Mouse (Mus musculus): ENCODE measurements at regions not wholly inside any gene's neighbourhood (a gene's known extent, or its start where the extent isn't known, plus 50 kb on each side); places are given as distances from the start of the nearest gene placed in this dataset.
A peak's percentile ranks its signal among the peaks of the same experiment; 100 is the strongest.

GRCm38 (mm10) chr5:74776081-74776480, 73.4 kb upstream of the Lnx1 start:
- H3K4me1 ChIP-seq (ENCODE audit: insufficient read depth) = no peaks in the 10 kb centered on the region
- H3K36me3 ChIP-seq (ENCODE audit: insufficient read depth) = no peaks in the 10 kb centered on the region
- no peak overlapping the region for H3K27ac ChIP-seq (ENCODE audit: low read depth)
- H3K4me3 ChIP-seq (ENCODE audit: low read depth, low read length) = no peak overlapping the region
- no peak overlapping the region for H3K9ac ChIP-seq
- H3K27me3 ChIP-seq (ENCODE audit: insufficient read depth, low read length) = no peaks in the 10 kb centered on the region
- no peak overlapping the region for H3K4me2 ChIP-seq
- 70% methylated on average over 3 of the region's 3 CpGs for WGBS
- ATAC-seq (ENCODE audit: insufficient read depth) (no peak), DNase-seq (no peak)
- H3K9me3 ChIP-seq (ENCODE audit: low read depth, low read length) = no peaks in the 10 kb centered on the region
- no peak for TF ChIP-seq CTCF (IDR thresholded peaks at IDR 0.05; ENCODE audit: low read depth)

DNA sequence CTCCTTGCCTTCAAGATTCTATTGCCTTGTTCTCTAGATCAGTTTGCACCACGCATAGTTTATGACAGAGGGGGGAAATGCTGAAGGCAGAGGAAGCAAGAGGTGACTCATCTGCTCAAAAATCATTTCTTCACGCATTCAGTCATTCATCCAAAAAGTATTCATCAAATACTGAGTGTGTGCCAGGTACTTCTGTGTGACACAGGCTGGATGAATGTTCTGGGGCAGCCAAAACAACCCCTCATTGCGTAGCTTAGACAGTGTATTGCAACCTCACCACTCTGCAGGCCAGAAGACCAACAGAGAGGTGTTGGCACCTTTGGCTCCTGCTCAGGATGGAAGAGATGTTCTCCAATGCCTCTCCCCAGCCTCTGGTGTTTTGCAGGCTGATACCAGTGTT, 72.9 kb upstream of the Lnx1 start:
- H3K4me2 ChIP-seq = no peak overlapping the region
- H3K9ac ChIP-seq = no peak overlapping the region
- 74% methylated on average over 3 of the region's 3 CpGs for WGBS
- H3K4me3 ChIP-seq (ENCODE audit: low read depth, low read length) = no peak overlapping the region
- TF ChIP-seq CTCF (IDR thresholded peaks at IDR 0.05; ENCODE audit: low read depth) = no peak
- no peaks in the 10 kb centered on the region for H3K4me1 ChIP-seq (ENCODE audit: insufficient read depth)
- ATAC-seq (ENCODE audit: insufficient read depth) (no peak), DNase-seq (no peak)
- H3K27ac ChIP-seq (ENCODE audit: low read depth) = no peak overlapping the region
- H3K9me3 ChIP-seq (ENCODE audit: low read depth, low read length) = no peaks in the 10 kb centered on the region
- no peaks in the 10 kb centered on the region for H3K36me3 ChIP-seq (ENCODE audit: insufficient read depth)
- H3K27me3 ChIP-seq (ENCODE audit: insufficient read depth, low read length) = no peaks in the 10 kb centered on the region

DNA sequence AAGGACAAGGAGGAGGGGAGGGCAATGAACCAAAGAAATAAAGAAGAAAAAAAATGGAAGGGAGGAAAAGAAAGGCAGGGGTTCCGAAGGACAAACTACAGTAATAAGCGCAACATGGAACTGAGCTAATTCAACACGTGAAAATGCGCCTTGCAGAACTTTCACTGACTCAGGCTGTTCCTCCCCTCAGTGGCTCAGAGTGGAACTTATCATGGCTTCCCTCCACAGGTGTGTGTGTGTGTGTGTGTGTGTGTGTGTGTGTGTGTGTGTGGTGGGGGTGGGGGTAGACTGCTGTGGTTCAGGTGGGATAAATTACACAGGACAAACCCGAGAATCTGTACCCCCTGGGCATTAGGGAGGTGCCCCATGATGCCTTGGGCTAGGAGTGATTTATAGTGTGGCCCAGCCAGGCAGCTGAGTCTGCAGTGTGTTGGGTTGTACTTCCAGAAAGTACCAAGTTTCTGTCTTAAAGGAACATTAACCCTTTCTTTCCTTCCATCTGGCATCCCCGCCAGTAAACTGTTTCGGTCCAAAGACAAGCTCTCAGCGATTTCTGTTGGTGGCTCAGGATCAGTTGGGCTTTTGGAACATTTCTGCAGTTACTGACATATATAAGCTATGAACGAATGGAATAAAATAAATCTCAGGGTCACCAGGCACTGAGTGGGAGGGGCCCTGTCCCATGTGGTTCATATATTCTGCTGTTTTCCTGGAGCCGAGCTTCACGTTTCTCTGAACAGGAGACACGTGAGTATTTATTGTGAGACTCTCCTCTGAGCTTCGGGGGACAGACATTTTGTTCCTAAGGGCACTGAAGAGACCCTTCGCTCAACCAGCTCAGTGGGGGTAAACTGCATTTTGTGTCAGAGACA, 71.1 kb upstream of the Lnx1 start:
- no peaks in the 10 kb centered on the region for H3K36me3 ChIP-seq (ENCODE audit: insufficient read depth)
- WGBS = 67% methylated on average over 14 of the region's 14 CpGs
- no peak overlapping the region for H3K4me3 ChIP-seq (ENCODE audit: low read depth, low read length)
- H3K4me1 ChIP-seq (ENCODE audit: insufficient read depth) = peaks cover 7% of the 10 kb centered on the region; the same call in 1 of the 2 replicates
- ATAC-seq (ENCODE audit: insufficient read depth) = 0 out of 2 replicates have a peak, but pooled peaks have one; percentile 16
- no peak for DNase-seq
- no peak overlapping the region for H3K4me2 ChIP-seq
- no peak overlapping the region for H3K9ac ChIP-seq
- H3K27ac ChIP-seq (ENCODE audit: low read depth) = no peak overlapping the region
- H3K9me3 ChIP-seq (ENCODE audit: low read depth, low read length) = no peaks in the 10 kb centered on the region
- no peak for TF ChIP-seq CTCF (IDR thresholded peaks at IDR 0.05; ENCODE audit: low read depth)
- no peaks in the 10 kb centered on the region for H3K27me3 ChIP-seq (ENCODE audit: insufficient read depth, low read length)

GRCm38 (mm10) chr5:74771121-74771520, 68.4 kb upstream of the Lnx1 start:
- WGBS = 80% methylated on average over 7 of the region's 7 CpGs
- H3K9me3 ChIP-seq (ENCODE audit: low read depth, low read length) = no peaks in the 10 kb centered on the region
- no peak overlapping the region for H3K4me3 ChIP-seq (ENCODE audit: low read depth, low read length)
- H3K9ac ChIP-seq = no peak overlapping the region
- no peak for TF ChIP-seq CTCF (IDR thresholded peaks at IDR 0.05; ENCODE audit: low read depth)
- no peak overlapping the region for H3K27ac ChIP-seq (ENCODE audit: low read depth)
- DNase-seq = no peak
- no peak overlapping the region for H3K4me2 ChIP-seq
- peaks cover 7% of the 10 kb centered on the region; the same call in 1 of the 2 replicates for H3K4me1 ChIP-seq (ENCODE audit: insufficient read depth)
- ATAC-seq (ENCODE audit: insufficient read depth) = no peak
- no peaks in the 10 kb centered on the region for H3K36me3 ChIP-seq (ENCODE audit: insufficient read depth)
- no peaks in the 10 kb centered on the region for H3K27me3 ChIP-seq (ENCODE audit: insufficient read depth, low read length)

GRCm38 (mm10) chr5:74769023-74769422, 66.3 kb upstream of the Lnx1 start:
- Histone ChIP-seq H3K9me3 (ENCODE audit: low read depth, low read length) (no peaks in the 10 kb centered on the region), H3K36me3 (ENCODE audit: insufficient read depth) (no peaks in the 10 kb centered on the region), H3K9ac (no peak overlapping the region), H3K4me2 (no peak overlapping the region), H3K27ac (ENCODE audit: low read depth) (no peak overlapping the region), H3K27me3 (ENCODE audit: insufficient read depth, low read length) (no peaks in the 10 kb centered on the region), H3K4me1 (ENCODE audit: insufficient read depth) (peaks cover 18% of the 10 kb centered on the region; the same call in 1 of the 2 replicates), H3K4me3 (ENCODE audit: low read depth, low read length) (no peak overlapping the region)
- no peak for TF ChIP-seq CTCF (IDR thresholded peaks at IDR 0.05; ENCODE audit: low read depth)
- DNase-seq = peak; percentile 37
- no peak for ATAC-seq (ENCODE audit: insufficient read depth)
- WGBS = 10% methylated on average over 5 of the region's 5 CpGs

DNA sequence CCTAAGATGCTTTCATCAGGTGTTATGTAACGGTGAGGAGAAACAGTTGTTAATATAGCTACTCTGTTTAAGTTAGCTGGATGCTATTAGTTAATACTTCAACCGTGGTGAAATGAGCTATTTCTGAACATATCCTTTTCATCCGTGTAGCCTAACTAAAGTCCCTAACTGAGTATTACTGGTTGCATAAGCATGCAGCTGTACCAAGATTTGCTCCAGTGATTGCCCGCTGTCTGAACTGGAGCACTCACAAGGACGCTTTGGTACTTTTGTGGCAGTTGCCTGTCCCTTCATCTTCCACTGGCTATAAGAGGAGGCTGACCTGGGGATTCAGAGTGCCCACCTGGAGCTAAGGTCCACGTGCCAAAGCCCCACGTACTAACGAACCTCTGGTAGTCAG, 65.3 kb upstream of the Lnx1 start:
- H3K27me3 ChIP-seq (ENCODE audit: insufficient read depth, low read length) = no peaks in the 10 kb centered on the region
- no peak for ATAC-seq (ENCODE audit: insufficient read depth)
- H3K9ac ChIP-seq = no peak overlapping the region
- WGBS = 63% methylated on average over 8 of the region's 8 CpGs
- H3K27ac ChIP-seq (ENCODE audit: low read depth) = no peak overlapping the region
- no peak overlapping the region for H3K4me2 ChIP-seq
- no peaks in the 10 kb centered on the region for H3K9me3 ChIP-seq (ENCODE audit: low read depth, low read length)
- no peaks in the 10 kb centered on the region for H3K36me3 ChIP-seq (ENCODE audit: insufficient read depth)
- DNase-seq = no peak
- TF ChIP-seq CTCF (IDR thresholded peaks at IDR 0.05; ENCODE audit: low read depth) = no peak
- peaks cover 18% of the 10 kb centered on the region; the same call in 1 of the 2 replicates for H3K4me1 ChIP-seq (ENCODE audit: insufficient read depth)
- H3K4me3 ChIP-seq (ENCODE audit: low read depth, low read length) = no peak overlapping the region

DNA sequence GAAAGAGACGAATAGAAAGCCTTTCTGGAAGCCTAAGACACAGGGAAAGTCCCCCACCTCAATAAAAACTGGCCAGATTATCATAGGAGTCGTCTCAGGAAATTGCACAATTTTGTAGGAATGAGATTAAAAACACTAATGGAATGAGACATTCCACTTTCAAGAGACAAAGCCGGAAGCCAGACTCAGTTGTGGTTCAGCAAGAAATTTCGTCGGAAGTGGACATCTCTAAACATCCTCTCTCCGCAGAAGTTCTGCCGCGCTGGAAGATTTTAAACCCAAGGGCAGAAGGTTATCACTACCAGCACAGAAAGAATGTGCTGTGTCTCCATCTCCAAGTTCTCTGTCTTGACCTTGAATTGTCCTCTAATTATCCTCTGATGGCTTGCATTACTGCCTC, 63.5 kb upstream of the Lnx1 start:
- peak overlapping the region; percentile 83 for H3K27ac ChIP-seq (ENCODE audit: low read depth)
- no peak for TF ChIP-seq CTCF (IDR thresholded peaks at IDR 0.05; ENCODE audit: low read depth)
- ATAC-seq (ENCODE audit: insufficient read depth) (no peak), DNase-seq (peak; percentile 53)
- WGBS = 30% methylated on average over 8 of the region's 8 CpGs
- H3K36me3 ChIP-seq (ENCODE audit: insufficient read depth) = no peaks in the 10 kb centered on the region
- H3K9ac ChIP-seq = no peak overlapping the region
- H3K27me3 ChIP-seq (ENCODE audit: insufficient read depth, low read length) = no peaks in the 10 kb centered on the region
- no peaks in the 10 kb centered on the region for H3K9me3 ChIP-seq (ENCODE audit: low read depth, low read length)
- no peak overlapping the region for H3K4me2 ChIP-seq
- H3K4me3 ChIP-seq (ENCODE audit: low read depth, low read length) = no peak overlapping the region
- peaks cover 18% of the 10 kb centered on the region; the same call in 1 of the 2 replicates for H3K4me1 ChIP-seq (ENCODE audit: insufficient read depth)

Measured in lung, embryonic 14.5 days (tissue).